16 mouse cellular contexts compared by ENCODE assay signal in genomic region chr14:118934686-118935085, GRCm38 (mm10).
"Had no signal": no experiment of that assay in that cellular context is flagged by ENCODE, and none has a peak within 500 bp of the region (broad histone marks: within the 10 kb centered on the region; RNA-seq: fewer than 3 reads in every experiment).

No protein-coding gene starts in this region.

- DNase-seq: kidney, adult 18-20 months; kidney, adult 9 months; kidney, postnatal 14 days; kidney, postnatal 4 days; layer of hippocampus, adult 9-11 months; liver, embryonic 13.5 days; lung, embryonic 14.5 days; thymus, adult 18-20 months; thymus, postnatal 36 days had no signal

- H3K9me3 ChIP-seq: limb, embryonic 10.5 days; limb, embryonic 13.5 days; liver, embryonic 13.5 days; midbrain, embryonic 13.5 days had no signal

- H3K36me3 ChIP-seq: limb, embryonic 10.5 days; limb, embryonic 13.5 days; liver, embryonic 13.5 days; midbrain, embryonic 13.5 days had no signal

- H3K4me3 ChIP-seq: layer of hippocampus, adult 2 months; limb, embryonic 10.5 days; limb, embryonic 13.5 days; liver, embryonic 13.5 days; midbrain, embryonic 13.5 days had no signal

- H3K27me3 ChIP-seq: limb, embryonic 13.5 days had no signal

- H3K4me2 ChIP-seq: limb, embryonic 13.5 days; liver, embryonic 13.5 days; lung, embryonic 14.5 days; midbrain, embryonic 13.5 days had no signal

- H3K9ac ChIP-seq: limb, embryonic 13.5 days; liver, embryonic 13.5 days; lung, embryonic 14.5 days; midbrain, embryonic 13.5 days had no signal

- ATAC-seq: intestine, embryonic 16.5 days; lung, postnatal 0 days; midbrain, embryonic 13.5 days had no signal

- H3K27ac ChIP-seq: layer of hippocampus, adult 2 months; limb, embryonic 10.5 days; limb, embryonic 13.5 days; liver, embryonic 13.5 days; macrophage; midbrain, embryonic 13.5 days had no signal
